Mouse (Mus musculus) induced T-regulatory cell, adult 2 months (primary cell): Measurements from ENCODE around the gene Lhx4.
A peak's percentile ranks its signal among the peaks of the same experiment; 100 is the strongest.

Source experiments
- DNase-seq: peaks from one replicate; pipeline ENCODE4 v3.0.0-alpha.2; 2012; ENCODE audit warnings: low read depth

Lhx4 gene

DNA sequence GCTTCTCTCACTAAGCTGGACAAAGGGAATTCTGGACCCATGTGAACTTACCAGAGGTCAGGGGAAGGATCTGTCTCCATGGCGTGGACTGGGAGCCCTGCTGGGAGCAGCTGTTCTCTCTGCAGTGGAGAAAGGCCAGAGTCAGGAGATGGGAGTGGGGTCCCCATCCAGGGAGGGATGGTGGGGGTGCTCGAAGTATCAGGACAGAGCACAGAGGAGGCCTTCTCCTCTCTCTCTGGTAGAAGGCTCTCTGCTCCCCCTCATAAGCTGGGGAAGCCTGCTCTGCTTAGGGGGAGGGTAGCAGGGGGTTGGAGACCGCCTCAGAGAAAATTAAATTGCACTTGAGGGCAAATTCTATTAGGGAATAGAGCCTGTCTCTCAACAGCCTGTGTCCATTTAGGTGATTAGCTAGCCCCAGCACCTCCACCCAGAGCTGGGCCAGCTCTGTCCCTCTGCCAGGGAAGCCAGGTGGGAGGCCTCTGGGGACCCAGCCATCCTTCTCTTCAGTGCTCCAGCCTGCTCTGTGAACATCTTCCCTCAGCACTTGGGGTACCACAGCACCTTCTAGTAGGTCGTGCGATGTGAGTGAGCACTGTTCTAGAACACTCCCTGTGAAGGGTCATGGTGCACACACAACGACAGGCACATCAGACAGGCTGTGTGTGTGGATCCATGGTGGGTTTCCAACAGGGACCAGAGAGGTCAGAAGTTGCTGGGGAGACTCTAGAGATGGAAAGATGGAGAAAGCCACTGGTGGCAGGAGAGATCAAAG, at the start of gene Lhx4:
Lhx4 (minus strand) TSS at position 201 of the 772 bp plus-strand sequence.
- DNase-seq, result no peak

GRCm38 (mm10) chr1:155798000-155798399, 46.5 kb upstream of the Lhx4 start:
- DNase-seq, result no peak

DNA sequence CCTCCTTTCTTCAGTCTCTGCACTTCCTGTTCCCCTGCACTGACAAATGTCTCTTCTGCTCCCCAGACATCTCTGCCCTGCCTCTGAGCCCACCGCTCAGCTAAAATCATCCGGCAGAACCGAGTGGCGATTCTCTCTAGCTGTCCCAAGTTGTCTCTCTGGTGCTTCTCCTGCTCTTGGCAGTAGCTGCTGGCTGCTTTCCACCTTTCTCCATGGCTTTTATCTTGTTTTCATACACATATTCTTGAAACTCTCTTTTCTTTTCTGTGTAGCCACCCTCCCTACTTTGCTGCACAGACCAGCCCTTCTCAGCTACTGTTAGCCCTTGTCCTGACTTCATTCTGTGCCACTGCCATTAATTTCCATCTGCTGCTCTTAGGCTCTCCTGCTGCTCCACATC, 45.9 kb upstream of the Lhx4 start:
- no peak for DNase-seq

- DNase-seq, result no peak
These were observed 45.4 kb upstream of the Lhx4 start for GRCm38 (mm10) chr1:155796757-155797405.

DNA sequence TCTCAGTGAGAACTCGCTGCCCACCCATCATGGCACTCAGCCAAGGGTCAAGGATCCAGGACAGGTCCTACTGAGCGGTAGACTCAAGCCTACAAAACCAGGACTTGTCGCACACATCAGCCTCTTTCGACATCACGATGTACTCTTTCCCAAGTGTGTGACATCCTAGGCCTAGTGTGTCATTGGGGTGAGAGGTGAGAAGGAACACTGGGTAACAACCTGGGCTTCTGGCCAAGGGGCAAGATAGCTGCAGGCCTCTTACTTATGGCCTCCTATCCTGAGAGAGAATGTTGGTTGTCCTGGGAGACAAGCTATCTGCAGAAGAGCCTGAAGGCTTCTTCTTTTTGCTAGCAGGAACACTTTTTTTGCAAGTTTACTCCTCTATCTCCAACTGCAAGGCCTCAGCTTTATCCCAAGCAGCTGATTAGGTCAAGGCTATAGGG, 44.3 kb upstream of the Lhx4 start:
- DNase-seq, result no peak

DNA sequence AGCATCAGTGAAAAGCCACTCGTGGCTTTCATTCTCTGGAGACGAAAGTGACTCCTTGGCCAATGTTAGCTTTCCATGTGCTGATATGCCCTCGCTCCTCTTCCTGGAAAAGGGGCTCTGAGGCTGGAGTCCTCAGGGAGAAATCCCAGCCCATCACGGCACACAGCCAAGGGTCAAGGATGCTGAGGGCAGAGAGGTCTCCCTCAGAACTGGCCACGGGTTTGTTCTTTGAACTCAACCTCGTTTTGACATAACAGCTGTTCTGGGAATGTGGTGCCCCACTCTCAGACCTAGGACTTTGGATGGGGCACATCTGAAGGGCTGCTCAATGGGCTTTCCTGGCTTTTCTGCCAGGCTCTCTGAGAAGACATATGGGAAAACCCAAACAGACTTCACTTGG, 43.4 kb upstream of the Lhx4 start:
- no peak for DNase-seq

GRCm38 (mm10) chr1:155791919-155792318, 40.4 kb upstream of the Lhx4 start:
- no peak for DNase-seq

GRCm38 (mm10) chr1:155790111-155790974, 38.9 kb upstream of the Lhx4 start:
- no peak for DNase-seq

GRCm38 (mm10) chr1:155785886-155786285, 34.4 kb upstream of the Lhx4 start:
- DNase-seq, result no peak

DNA sequence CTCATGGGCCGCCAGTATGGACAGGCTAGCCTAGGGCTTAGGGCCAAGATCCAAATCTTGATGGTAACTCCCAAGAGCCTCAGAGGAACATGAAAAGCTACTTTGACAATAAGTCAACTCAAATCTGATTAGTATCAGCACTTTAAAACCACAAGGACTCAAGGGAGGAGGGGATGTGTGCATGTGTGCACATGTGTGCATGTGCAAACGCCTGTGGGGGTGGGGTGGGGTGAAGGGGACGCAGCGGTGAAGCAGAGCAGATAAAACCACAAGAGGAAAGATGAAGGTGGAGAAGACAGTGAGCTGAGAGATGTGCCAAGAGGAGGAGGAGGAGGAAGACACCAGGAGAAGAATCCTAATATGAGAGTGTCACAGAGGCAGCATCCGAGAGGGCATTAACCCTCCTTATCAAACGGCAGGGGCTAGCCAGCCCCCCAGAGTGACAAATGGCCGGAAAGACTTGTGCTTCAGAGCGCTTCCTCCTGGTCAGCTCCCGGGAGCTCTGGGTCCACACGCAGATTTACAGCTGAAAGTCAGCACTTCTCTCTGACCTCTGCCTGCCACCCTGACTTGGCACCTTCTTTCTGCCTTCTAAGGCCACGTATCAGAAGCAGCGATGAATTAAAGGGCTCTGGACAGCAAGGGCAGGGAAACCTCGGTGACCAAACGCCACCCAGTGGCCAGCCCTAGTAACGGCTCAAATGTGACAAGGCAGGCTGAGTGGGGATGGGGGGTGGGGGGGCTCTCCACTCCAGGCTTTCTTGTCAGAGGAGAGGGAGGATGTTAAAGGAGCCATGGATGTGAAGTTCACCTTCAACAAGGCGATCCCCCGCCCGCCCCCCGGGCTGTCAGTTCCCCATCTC, 33.1 kb upstream of the Lhx4 start:
- peak; percentile 76 for DNase-seq

- peak; percentile 72 for DNase-seq
These were observed 30.9 kb upstream of the Lhx4 start for GRCm38 (mm10) chr1:155782382-155782781.

DNA sequence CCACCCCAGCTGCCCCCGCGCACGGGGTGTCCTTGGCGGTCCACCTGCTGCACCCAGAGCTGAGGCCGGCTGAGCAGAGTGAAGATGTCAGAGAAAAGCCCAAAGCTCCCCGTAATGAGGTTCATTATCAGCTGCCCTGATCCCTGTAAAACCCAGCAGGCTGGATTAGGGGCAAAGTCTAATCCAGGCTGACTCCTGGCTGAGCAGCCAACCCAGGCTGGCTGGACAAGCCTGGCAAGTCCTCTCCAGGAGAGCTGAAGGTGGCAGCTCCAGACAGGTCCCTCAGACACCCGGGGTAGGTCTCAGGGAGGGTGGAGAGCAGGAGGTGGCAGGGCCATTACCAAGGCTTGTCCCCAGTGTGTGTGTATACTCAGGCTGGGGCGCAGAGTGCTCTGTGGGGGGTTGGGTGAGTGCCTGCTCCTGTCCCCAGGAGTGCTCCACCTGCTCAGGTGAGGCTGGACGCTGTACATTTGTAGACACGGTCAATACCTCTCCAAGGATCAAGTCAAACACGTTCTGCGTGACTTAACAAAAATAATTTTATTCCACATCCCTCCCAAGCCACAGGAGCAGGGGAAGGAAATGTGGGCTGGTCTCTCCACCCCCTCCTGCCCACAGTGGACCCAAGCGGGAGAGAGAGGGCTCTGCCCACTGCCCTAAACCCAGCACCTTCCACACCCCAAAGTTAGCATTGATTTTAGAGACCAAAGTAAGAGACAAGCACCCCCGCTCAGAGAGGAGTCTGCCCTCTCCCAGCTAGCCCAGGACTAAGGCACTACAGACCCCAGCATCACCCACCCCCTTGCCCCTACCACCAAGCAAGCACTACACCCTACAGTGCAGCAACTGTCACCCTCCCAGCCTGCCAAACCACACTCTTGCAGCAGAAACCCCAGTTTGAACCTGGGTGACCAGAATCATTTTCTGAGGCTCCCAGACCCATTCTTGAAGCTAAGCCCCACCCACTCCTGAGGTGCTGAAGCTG, 26.4 kb upstream of the Lhx4 start:
- DNase-seq, result no peak

DNA sequence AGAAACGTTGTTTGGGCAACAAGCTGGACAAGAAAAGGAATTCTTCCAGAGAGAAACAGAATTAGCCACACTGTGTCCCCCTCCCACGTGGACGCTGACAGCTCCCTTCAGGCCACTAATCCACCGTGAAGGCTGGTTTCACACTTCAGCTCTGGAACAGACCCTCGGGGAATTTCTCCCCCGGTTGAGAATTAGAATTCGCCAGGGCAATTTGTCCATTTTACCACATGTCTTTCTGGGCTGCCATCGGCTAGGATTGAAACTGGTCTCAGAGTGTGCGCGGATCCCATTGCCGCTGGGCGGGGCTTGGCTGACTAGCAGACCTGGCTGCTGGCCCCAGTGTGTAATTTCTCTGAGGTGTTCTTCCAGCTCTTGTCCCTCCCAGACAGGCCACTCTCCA, 7.7 kb upstream of the Lhx4 start:
- no peak for DNase-seq

- no peak for DNase-seq
These were observed 7.2 kb upstream of the Lhx4 start for GRCm38 (mm10) chr1:155758711-155759110.

GRCm38 (mm10) chr1:155757621-155758020, 6.1 kb upstream of the Lhx4 start:
- DNase-seq, result no peak

- DNase-seq, result no peak
These were observed 1.9 kb upstream of the Lhx4 start for GRCm38 (mm10) chr1:155753411-155753810.

GRCm38 (mm10) chr1:155750517-155751178, 836 bp downstream of the Lhx4 start:
- DNase-seq, result no peak

- DNase-seq, result no peak
These were observed 3.6 kb downstream of the Lhx4 start for GRCm38 (mm10) chr1:155747911-155748310.

GRCm38 (mm10) chr1:155747011-155747410, 4.5 kb downstream of the Lhx4 start:
- no peak for DNase-seq
